Mouse (Mus musculus) G1E (cell line): ENCODE data around the gene Triobp.

Experiments
- CTCF ChIP-seq: IDR thresholded peaks from 2 replicates; pipeline ENCODE4 v1.5.1; 2012; ENCODE audit warnings: low read depth, low read length, inconsistent platforms, mixed read lengths
- GATA1 ChIP-seq: IDR thresholded peaks from 2 replicates; pipeline ENCODE4 v1.6.1; 2012; ENCODE audit warnings: borderline replicate concordance, low read length, inconsistent platforms, mixed read lengths
- GATA2 ChIP-seq: IDR thresholded peaks from 2 replicates; pipeline ENCODE4 v1.6.1; 2012; ENCODE audit warnings: low read depth, low read length, inconsistent platforms, borderline replicate concordance

DNA sequence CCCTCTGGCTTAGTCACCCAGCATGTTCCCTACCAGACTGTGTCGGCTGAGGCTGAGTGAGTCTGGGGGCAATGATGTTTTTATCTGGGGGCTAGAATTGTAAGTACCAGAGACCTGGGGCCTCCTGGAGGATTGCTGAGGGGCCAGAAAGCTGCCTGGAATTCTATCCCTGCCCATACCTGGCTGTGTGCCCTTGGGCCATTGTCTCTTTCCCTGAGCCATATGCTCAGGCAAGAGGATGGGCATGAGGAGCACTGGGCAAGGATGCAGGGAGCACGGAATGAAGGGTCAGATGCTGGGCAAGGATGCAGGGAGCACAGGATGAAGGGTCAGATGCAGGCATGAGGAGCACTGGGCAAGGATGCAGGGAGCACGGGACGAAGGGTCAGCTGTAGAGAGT, 32.6 kb downstream of the Triobp start:
- TF ChIP-seq CTCF, result no peak
- no peak for TF ChIP-seq GATA2
- TF ChIP-seq GATA1, result no peak
